Mouse (Mus musculus) liver, adult 2 months (tissue): Measurements from ENCODE around the gene Dcaf11.

Experiments used
- CTCF ChIP-seq: fragments of 200-500 bp; IDR thresholded peaks from 2 replicates; pipeline ENCODE4 v1.5.1; 2011; ENCODE audit warnings: low read depth, low read length, control low read depth
- POLR2A ChIP-seq: fragments of 200-500 bp; IDR thresholded peaks from 2 replicates; pipeline ENCODE4 v1.6.1; 2011; ENCODE audit warnings: low read length, control low read depth; ENCODE audit not compliant: insufficient read depth; ENCODE audit errors: extremely low read depth

- no peak for TF ChIP-seq POLR2A
- TF ChIP-seq CTCF, result 0 out of 2 replicates have a peak, but pooled peaks have one; percentile 4
Observed at GRCm38 (mm10) chr14:55617822-55618221, 58.0 kb downstream of the Dcaf11 start, which contains the start of gene Rec8.
